Mouse (Mus musculus): Measurements from ENCODE around the gene Fermt1. TPM values are rescaled to one million over a fixed set of nuclear protein-coding genes. Genes with fewer than 3 reads are reported as not detected.
A peak's percentile ranks its signal among the peaks of the same experiment; 100 is the strongest.

Fermt1 gene
- polyA plus RNA-seq, 1 experiment from 2014 or later = 4.4 TPM

GRCm38 (mm10) chr2:132900596-132900995 is 45.1 kb downstream of the Fermt1 start:
- Histone ChIP-seq H3K4me2 (ENCODE audit: low read depth, low read length) (no peak overlapping the region), H3K36me3 (ENCODE audit: control insufficient read depth, insufficient read depth, low read length) (no peaks in the 10 kb centered on the region), H3K4me1 (replicated peaks; ENCODE audit: control insufficient read depth, insufficient read depth, low read length) (no peaks in the 10 kb centered on the region), H3K27me3 (ENCODE audit: control insufficient read depth, insufficient read depth, low read depth, low read length) (no peaks in the 10 kb centered on the region), H3K9ac (ENCODE audit: low read length) (no peak overlapping the region), H3K4me3 (ENCODE audit: low read length) (no peak overlapping the region), H3K27ac (ENCODE audit: low read length) (no peak overlapping the region), H3K9me3 (ENCODE audit: control insufficient read depth, low read length) (no peaks in the 10 kb centered on the region)
- WGBS = 71% methylated on average over 1 of the region's 1 CpGs
- no peak for ATAC-seq (ENCODE audit: low read depth)

GRCm38 (mm10) chr2:132898211-132898610 is 47.5 kb downstream of the Fermt1 start:
- 36% methylated on average over 1 of the region's 1 CpGs for WGBS
- Histone ChIP-seq H3K36me3 (ENCODE audit: control insufficient read depth, insufficient read depth, low read length) (no peaks in the 10 kb centered on the region), H3K9me3 (ENCODE audit: control insufficient read depth, low read length) (no peaks in the 10 kb centered on the region), H3K4me1 (replicated peaks; ENCODE audit: control insufficient read depth, insufficient read depth, low read length) (no peaks in the 10 kb centered on the region), H3K4me3 (ENCODE audit: low read length) (no peak overlapping the region), H3K4me2 (ENCODE audit: low read depth, low read length) (no peak overlapping the region), H3K9ac (ENCODE audit: low read length) (no peak overlapping the region), H3K27ac (ENCODE audit: low read length) (no peak overlapping the region), H3K27me3 (ENCODE audit: control insufficient read depth, insufficient read depth, low read depth, low read length) (no peaks in the 10 kb centered on the region)
- no peak for ATAC-seq (ENCODE audit: low read depth)

DNA sequence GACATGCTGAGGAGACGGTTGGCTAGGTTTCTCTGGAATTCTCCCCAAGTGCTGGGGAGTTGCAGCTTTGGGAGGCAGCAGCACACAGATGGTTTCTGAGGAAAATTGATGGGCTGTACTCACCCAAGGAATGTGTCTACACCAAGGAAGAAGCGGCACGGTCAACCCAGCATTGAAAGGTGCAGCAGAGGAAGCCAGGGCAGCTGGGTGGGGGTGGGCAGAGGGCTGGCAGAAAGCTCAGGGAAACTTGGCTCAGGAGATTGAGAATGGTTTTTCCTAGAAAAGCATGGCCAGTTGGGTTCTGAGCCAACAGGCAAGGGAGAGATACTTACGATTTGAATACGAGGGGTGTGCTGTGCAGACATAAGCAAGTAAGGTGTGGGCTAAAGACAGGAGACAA is 51.9 kb downstream of the Fermt1 start:
- Histone ChIP-seq H3K9me3 (ENCODE audit: control insufficient read depth, low read length) (no peaks in the 10 kb centered on the region), H3K36me3 (ENCODE audit: control insufficient read depth, insufficient read depth, low read length) (no peaks in the 10 kb centered on the region), H3K4me2 (ENCODE audit: low read depth, low read length) (no peak overlapping the region), H3K27ac (ENCODE audit: low read length) (no peak overlapping the region), H3K27me3 (ENCODE audit: control insufficient read depth, insufficient read depth, low read depth, low read length) (no peaks in the 10 kb centered on the region), H3K9ac (ENCODE audit: low read length) (no peak overlapping the region), H3K4me3 (ENCODE audit: low read length) (no peak overlapping the region), H3K4me1 (replicated peaks; ENCODE audit: control insufficient read depth, insufficient read depth, low read length) (no peaks in the 10 kb centered on the region)
- 71% methylated on average over 5 of the region's 5 CpGs for WGBS
- ATAC-seq (ENCODE audit: low read depth) = peak; percentile 20; the same call in 1 of the 2 replicates

DNA sequence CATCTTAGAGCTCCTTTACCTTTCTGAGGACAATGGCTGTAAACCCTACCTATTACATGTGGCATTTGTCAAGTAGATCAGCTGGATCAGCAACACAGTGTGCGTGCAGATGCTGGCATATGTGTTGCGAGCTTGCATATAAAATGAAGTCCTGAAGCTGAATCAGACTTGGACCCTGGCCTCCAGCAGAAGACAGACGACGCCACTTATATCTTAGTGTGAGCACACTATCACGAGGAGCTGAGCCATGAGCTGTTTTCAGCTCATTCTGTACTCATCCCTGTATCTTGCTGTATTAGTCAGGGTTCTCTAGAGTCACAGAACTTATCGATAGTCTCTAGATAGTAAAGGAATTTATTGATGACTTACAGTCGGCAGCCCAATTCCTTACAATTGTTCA is 60.4 kb downstream of the Fermt1 start:
- Histone ChIP-seq H3K27me3 (ENCODE audit: control insufficient read depth, insufficient read depth, low read depth, low read length) (peaks cover 3% of the 10 kb centered on the region; the same call in 1 of the 2 replicates), H3K4me3 (ENCODE audit: low read length) (no peak overlapping the region), H3K9ac (ENCODE audit: low read length) (no peak overlapping the region), H3K4me1 (replicated peaks; ENCODE audit: control insufficient read depth, insufficient read depth, low read length) (no peaks in the 10 kb centered on the region), H3K9me3 (ENCODE audit: control insufficient read depth, low read length) (no peaks in the 10 kb centered on the region), H3K27ac (ENCODE audit: low read length) (no peak overlapping the region), H3K36me3 (ENCODE audit: control insufficient read depth, insufficient read depth, low read length) (no peaks in the 10 kb centered on the region), H3K4me2 (ENCODE audit: low read depth, low read length) (no peak overlapping the region)
- no peak for ATAC-seq (ENCODE audit: low read depth)
- WGBS = 78% methylated on average over 6 of the region's 7 CpGs

GRCm38 (mm10) chr2:132884303-132884967 is 61.3 kb downstream of the Fermt1 start:
- peaks cover 5% of the 10 kb centered on the region; the same call in 1 of the 2 replicates for H3K4me1 ChIP-seq (replicated peaks; ENCODE audit: control insufficient read depth, insufficient read depth, low read length)
- H3K4me3 ChIP-seq (ENCODE audit: low read length) = no peak overlapping the region
- ATAC-seq (ENCODE audit: low read depth) = peak; percentile 34; the same call in 1 of the 2 replicates
- no peak overlapping the region for H3K9ac ChIP-seq (ENCODE audit: low read length)
- H3K9me3 ChIP-seq (ENCODE audit: control insufficient read depth, low read length) = no peaks in the 10 kb centered on the region
- H3K27me3 ChIP-seq (ENCODE audit: control insufficient read depth, insufficient read depth, low read depth, low read length) = peaks cover 9% of the 10 kb centered on the region; the same call in 1 of the 2 replicates
- H3K36me3 ChIP-seq (ENCODE audit: control insufficient read depth, insufficient read depth, low read length) = no peaks in the 10 kb centered on the region
- H3K27ac ChIP-seq (ENCODE audit: low read length) = no peak overlapping the region
- no peak overlapping the region for H3K4me2 ChIP-seq (ENCODE audit: low read depth, low read length)
- WGBS = 31% methylated on average over 8 of the region's 8 CpGs

- no peak for ATAC-seq (ENCODE audit: low read depth)
- Histone ChIP-seq H3K36me3 (ENCODE audit: control insufficient read depth, insufficient read depth, low read length) (no peaks in the 10 kb centered on the region), H3K9me3 (ENCODE audit: control insufficient read depth, low read length) (no peaks in the 10 kb centered on the region), H3K9ac (ENCODE audit: low read length) (no peak within 1 kb of the TSS), H3K4me3 (ENCODE audit: low read length) (peak within 1 kb of the TSS; percentile 54), H3K4me2 (ENCODE audit: low read depth, low read length) (peak within 1 kb of the TSS; percentile 88), H3K4me1 (replicated peaks; ENCODE audit: control insufficient read depth, insufficient read depth, low read length) (peaks cover 9% of the 10 kb centered on the region; the same call in 1 of the 2 replicates), H3K27ac (ENCODE audit: low read length) (no peak within 1 kb of the TSS), H3K27me3 (ENCODE audit: control insufficient read depth, insufficient read depth, low read depth, low read length) (peaks cover 28% of the 10 kb centered on the region)
- 12% methylated on average over 12 of the region's 12 CpGs for WGBS
These were observed 64.7 kb downstream of the Fermt1 start, which contains the start of gene Lrrn4 for GRCm38 (mm10) chr2:132880844-132881645. Lrrn4 (minus strand) TSS chr2:132880891.

GRCm38 (mm10) chr2:132879261-132880044 is 66.3 kb downstream of the Fermt1 start:
- peak overlapping the region; percentile 46; the same call in 1 of the 2 replicates for H3K9ac ChIP-seq (ENCODE audit: low read length)
- H3K36me3 ChIP-seq (ENCODE audit: control insufficient read depth, insufficient read depth, low read length) = no peaks in the 10 kb centered on the region
- no peaks in the 10 kb centered on the region for H3K9me3 ChIP-seq (ENCODE audit: control insufficient read depth, low read length)
- peak; percentile 79 for ATAC-seq (ENCODE audit: low read depth)
- H3K27me3 ChIP-seq (ENCODE audit: control insufficient read depth, insufficient read depth, low read depth, low read length) = peaks cover 28% of the 10 kb centered on the region
- H3K4me3 ChIP-seq (ENCODE audit: low read length) = peak overlapping the region; percentile 54
- no peak overlapping the region for H3K27ac ChIP-seq (ENCODE audit: low read length)
- WGBS = under 1% methylated on average over 58 of the region's 58 CpGs
- peak overlapping the region; percentile 88 for H3K4me2 ChIP-seq (ENCODE audit: low read depth, low read length)
- H3K4me1 ChIP-seq (replicated peaks; ENCODE audit: control insufficient read depth, insufficient read depth, low read length) = peaks cover 9% of the 10 kb centered on the region; the same call in 1 of the 2 replicates

DNA sequence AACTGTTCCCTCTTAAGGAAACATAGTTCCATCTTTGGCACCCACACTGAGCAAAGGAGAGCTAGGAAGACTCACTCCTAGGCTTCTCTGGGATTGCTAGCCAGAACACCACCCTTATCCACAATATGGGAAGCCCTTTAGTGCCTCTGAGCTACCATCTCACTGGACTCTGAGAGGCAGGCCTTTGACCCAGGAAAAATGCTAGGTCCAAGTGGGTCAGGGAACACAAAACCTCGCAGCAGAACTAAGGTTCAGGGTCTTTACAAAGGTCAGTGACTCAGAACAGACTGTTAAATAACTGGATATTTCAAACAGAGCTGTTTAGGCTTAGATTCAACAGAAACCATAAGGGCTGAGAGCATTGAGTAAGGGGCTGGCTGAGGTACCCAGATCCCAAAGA is 68.7 kb downstream of the Fermt1 start:
- H3K36me3 ChIP-seq (ENCODE audit: control insufficient read depth, insufficient read depth, low read length) = no peaks in the 10 kb centered on the region
- no peak for ATAC-seq (ENCODE audit: low read depth)
- H3K4me3 ChIP-seq (ENCODE audit: low read length) = no peak overlapping the region
- no peaks in the 10 kb centered on the region for H3K9me3 ChIP-seq (ENCODE audit: control insufficient read depth, low read length)
- H3K27me3 ChIP-seq (ENCODE audit: control insufficient read depth, insufficient read depth, low read depth, low read length) = peaks cover 28% of the 10 kb centered on the region
- peaks cover 9% of the 10 kb centered on the region; the same call in 1 of the 2 replicates for H3K4me1 ChIP-seq (replicated peaks; ENCODE audit: control insufficient read depth, insufficient read depth, low read length)
- no peak overlapping the region for H3K4me2 ChIP-seq (ENCODE audit: low read depth, low read length)
- WGBS = 63% methylated on average over 1 of the region's 1 CpGs
- H3K9ac ChIP-seq (ENCODE audit: low read length) = no peak overlapping the region
- H3K27ac ChIP-seq (ENCODE audit: low read length) = no peak overlapping the region
